Mouse (Mus musculus) liver, embryonic 14.5 days (tissue): ENCODE measurements around the gene Tk2.

ENCODE experiments used
- CTCF ChIP-seq: IDR thresholded peaks from 2 replicates; pipeline ENCODE4 v1.5.1; 2016; ENCODE audit warnings: antibody characterized with exemption, low read depth, control low read depth
- EP300 ChIP-seq: IDR thresholded peaks from 2 replicates; pipeline ENCODE4 v1.6.1; 2016; ENCODE audit warnings: antibody characterized with exemption, low read depth

DNA sequence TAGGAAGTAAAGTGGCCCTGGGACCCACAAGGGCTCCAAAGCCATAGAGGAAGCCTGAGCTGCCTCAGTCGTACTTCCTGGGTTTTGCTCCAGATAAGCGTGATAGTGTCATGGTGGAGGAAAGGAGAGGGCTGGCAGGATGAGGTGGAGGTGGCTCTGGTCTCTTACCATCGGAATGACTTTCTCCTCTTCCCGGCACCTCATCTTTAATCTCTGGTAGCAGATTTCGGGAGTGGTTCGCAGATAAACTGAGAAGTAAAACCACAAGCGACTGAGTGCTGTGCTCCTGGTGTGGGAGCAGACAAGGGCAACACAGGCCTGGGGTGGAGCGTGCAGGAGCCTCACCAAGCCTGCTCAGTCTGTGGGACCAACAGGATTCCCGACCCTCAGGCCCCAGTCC, 18.0 kb downstream of the Tk2 start:
- TF ChIP-seq CTCF (no peak), EP300 (peak; percentile 51; the same call in 1 of the 2 replicates)
